ENCODE assay signal across 13 mouse cellular contexts in the genomic region with DNA sequence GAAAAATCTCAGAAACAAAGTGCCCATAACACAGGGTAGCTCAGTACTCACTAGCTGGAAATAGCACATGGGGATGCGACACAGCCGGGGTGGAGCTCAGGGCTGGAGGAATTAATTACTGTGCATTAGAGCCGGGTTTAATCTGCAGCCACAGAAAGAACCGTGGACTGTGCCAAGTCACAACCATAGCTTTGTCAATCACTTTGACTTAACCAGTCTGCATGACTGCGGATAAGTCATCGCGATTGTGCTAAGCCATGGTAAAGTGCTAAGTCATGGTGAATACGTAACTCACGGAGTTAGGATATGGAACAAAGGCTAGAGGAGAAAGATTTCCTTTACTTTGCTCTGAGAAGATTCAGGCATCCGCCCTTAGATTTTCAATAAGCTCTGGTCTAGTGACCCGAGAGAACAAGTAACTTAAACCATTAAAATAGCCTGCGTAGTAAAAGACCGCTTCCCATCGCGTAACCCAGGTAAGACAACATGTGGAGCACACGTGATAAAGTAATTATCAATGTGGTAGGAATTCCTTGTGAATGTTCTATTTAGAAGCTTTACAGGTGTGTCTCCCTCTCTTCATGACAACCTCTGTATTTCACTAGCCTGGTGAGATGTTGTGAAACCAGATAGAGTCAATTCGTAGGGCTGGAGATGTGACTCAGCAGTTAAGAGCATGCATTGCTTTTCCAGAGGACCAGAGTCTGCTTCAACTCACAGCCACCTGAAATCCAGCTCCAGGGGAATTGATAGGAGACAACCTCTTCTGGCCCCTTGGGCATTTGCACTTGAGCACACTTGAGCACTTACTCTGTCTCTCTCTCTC. TPM values are rescaled to one million over a fixed set of nuclear protein-coding genes. Genes with fewer than 3 reads are reported as not detected.
DNase-seq lines count a peak whose midpoint lies in the region; ATAC-seq lines count a peak whose summit lies in the region.
"Had no signal": no experiment of that assay in that cellular context is flagged by ENCODE, and none has a peak within 500 bp of the region (broad histone marks: within the 10 kb centered on the region; RNA-seq: fewer than 3 reads in every experiment).

No protein-coding gene starts in this region.

- DNase-seq in lung, postnatal 25 days (ENCODE audit: low spot score), result peak; percentile 30
- no peak for DNase-seq in lung, postnatal 10 days
- peak; percentile 38 for DNase-seq in retina, postnatal 7 days (ENCODE audit: low read depth, low spot score)
- no peak for DNase-seq in left cerebral cortex, adult 18-20 months (ENCODE audit: low spot score in 2 of 2)
- DNase-seq in spleen, adult 12 weeks (ENCODE audit: low spot score), result no peak
- no peak for DNase-seq in urinary bladder, adult 18-20 months (ENCODE audit: low spot score in 2 of 2)
- DNase-seq: adrenal gland, postnatal 14 days; cerebellum, adult 11-12 months; gastrocnemius, postnatal 14 days; thymus, adult 18-20 months had no signal

- peak; percentile 22; the same call in 1 of the 2 replicates for ATAC-seq in common myeloid progenitor, adult 5-6 weeks (replicated peaks; ENCODE audit: low read depth, poor library complexity, severe bottlenecking)
- peak; percentile 32 for ATAC-seq in megakaryocyte, adult 5-6 weeks (ENCODE audit: poor library complexity, severe bottlenecking)
- ATAC-seq: CD4-positive, CD25-positive, alpha-beta regulatory T cell, adult 4 months had no signal

RNA-seq across cellular contexts. Expression of a gene that starts 3.9 kb away (rescaled TPM):
- total RNA-seq in common myeloid progenitor, adult 5-6 weeks (2017), result 9.4 and 11.6 TPM in 2 replicates
- 33.1 and 36.4 TPM in 2 replicates for total RNA-seq in megakaryocyte, adult 5-6 weeks (2015)
- 25.7 and 29.0 TPM in 2 replicates for total RNA-seq in megakaryocyte, adult 5-6 weeks (2017)
- total RNA-seq in left cerebral cortex, adult 18-20 months (2021), result 1 to 10 TPM; 2.1 TPM

RNA-seq across cellular contexts. Expression of a gene that starts 4.0 kb away (rescaled TPM):
- total RNA-seq in common myeloid progenitor, adult 5-6 weeks (2017), result 12.0 and 17.1 TPM in 2 replicates
- 11.2 and 11.8 TPM in 2 replicates for total RNA-seq in megakaryocyte, adult 5-6 weeks (2015)
- 13.0 and 14.6 TPM in 2 replicates for total RNA-seq in megakaryocyte, adult 5-6 weeks (2017)
- 1 to 10 TPM; 5.7 TPM for total RNA-seq in left cerebral cortex, adult 18-20 months (2021)

RNA-seq across cellular contexts. Expression of a gene that starts 12.2 kb away (rescaled TPM):
- total RNA-seq in common myeloid progenitor, adult 5-6 weeks (2017), result not detected in 2 replicates
- not detected in 2 replicates for total RNA-seq in megakaryocyte, adult 5-6 weeks (2015)
- total RNA-seq in megakaryocyte, adult 5-6 weeks (2017), result not detected in 2 replicates
- 1 to 10 TPM; 1.7 to 3.3 TPM for total RNA-seq in left cerebral cortex, adult 18-20 months (2021)

RNA-seq across cellular contexts. Expression of a gene that starts 44.1 kb away (rescaled TPM):
- total RNA-seq in common myeloid progenitor, adult 5-6 weeks (2017), result 89.5 and 114 TPM in 2 replicates
- total RNA-seq in megakaryocyte, adult 5-6 weeks (2015), result 266 and 325 TPM in 2 replicates
- 179 and 182 TPM in 2 replicates for total RNA-seq in megakaryocyte, adult 5-6 weeks (2017)
- total RNA-seq in left cerebral cortex, adult 18-20 months (2021), result 10 to 100 TPM; 63.3 to 64.8 TPM

RNA-seq across cellular contexts. Expression of a gene that starts 47.4 kb away (rescaled TPM):
- total RNA-seq in common myeloid progenitor, adult 5-6 weeks (2017), result not detected in 2 replicates
- total RNA-seq in megakaryocyte, adult 5-6 weeks (2015), result not detected in 2 replicates
- total RNA-seq in megakaryocyte, adult 5-6 weeks (2017), result not detected in 2 replicates
- 10 to 100 TPM; 57.7 to 61.3 TPM for total RNA-seq in left cerebral cortex, adult 18-20 months (2021)

Comparison
In these comparisons a context has a peak if more than half of its experiments do, and no peak if none do; other contexts are left out.
1. DNase-seq: peak in lung, postnatal 25 days (single experiment) and retina, postnatal 7 days (single experiment); none in lung, postnatal 10 days (single experiment), left cerebral cortex, adult 18-20 months (0 of 2), spleen, adult 12 weeks (single experiment) and urinary bladder, adult 18-20 months (0 of 2).